Mouse (Mus musculus) urinary bladder, postnatal 4 days (tissue): ENCODE measurements around the gene Pptc7.
A peak's percentile ranks its signal among the peaks of the same experiment; 100 is the strongest.

Source experiments
- DNase-seq, 2 experiments: peaks; one replicate each; pipeline ENCODE4 v3.0.0; 2021 to 2022; ENCODE audit warnings: low spot score in 2 of 2

Pptc7 gene

DNA sequence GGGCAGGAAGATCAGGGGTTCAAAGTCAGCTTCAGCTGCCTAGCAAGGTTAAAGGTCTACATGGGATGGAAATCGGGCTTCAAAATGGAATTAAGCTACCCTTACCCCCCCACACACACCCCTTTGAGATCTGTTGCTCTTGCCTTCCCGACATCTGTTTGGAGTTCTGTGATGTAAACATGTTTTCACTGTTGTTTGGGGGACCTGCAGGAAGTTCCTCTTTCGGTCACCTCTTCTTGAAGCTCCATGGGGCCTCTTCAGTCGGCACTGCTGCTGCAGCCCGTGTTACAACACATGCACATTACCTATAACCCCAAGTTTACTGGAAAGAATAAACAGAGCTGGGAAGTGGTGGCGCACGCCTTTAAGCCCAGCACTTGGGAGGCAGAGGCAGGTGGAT lies 17.0 kb upstream of the Pptc7 start:
- DNase-seq, result no peak

DNA sequence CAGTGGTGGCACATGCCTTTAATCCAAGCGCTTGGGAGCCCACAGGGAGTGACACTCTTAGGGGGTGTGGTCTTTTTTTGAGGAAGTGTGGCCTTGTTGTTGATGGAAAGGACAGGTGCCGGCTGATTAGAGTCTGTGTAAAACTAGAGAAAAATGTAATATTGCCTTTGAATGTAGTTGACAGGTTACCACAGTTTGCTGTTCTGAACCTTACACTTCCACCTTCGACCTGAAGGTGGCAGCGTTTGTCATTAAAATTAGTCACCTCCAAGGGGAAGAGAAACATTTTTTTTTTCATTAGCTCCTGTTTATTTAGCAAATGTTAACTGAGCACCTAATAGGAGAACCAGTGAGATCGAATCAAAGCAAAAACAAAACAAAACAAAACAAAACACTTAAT lies 16.3 kb upstream of the Pptc7 start:
- peak; percentile 40 to 71 for DNase-seq

DNA sequence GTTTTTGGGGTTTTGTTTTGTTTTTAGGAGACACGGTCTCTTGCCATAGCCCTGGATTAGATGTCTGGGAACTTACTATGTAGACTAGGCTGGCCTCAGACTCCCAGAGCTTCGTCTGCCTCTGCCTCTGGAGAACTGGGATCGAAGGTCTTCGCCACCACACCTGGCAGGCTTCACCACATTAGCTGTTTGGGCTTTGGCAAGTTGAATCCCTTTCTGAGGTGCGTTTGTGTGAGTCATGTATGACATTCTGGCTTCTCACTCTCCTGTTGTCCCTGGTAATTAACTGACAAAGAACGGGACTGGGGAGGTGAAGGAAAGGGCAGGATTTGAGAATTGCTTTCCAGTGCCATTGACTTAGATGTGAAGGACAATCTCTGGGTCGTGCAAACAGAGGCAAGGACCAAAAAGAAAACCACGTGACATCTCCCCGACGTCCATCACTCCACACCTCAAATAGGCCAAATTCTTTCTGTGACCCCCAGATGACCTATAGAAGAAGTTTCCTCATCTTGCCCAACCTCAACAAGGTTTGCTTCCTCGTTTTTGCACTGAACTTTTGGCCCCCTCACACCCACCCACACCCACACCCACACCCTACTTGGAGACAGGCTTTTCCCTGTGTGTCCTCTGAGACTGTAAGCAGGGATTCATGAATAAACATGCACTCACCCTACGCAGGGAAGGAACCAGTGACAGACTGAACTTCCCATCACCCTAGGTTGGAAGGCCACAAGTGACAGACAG lies 15.1 kb upstream of the Pptc7 start:
- no peak for DNase-seq

DNA sequence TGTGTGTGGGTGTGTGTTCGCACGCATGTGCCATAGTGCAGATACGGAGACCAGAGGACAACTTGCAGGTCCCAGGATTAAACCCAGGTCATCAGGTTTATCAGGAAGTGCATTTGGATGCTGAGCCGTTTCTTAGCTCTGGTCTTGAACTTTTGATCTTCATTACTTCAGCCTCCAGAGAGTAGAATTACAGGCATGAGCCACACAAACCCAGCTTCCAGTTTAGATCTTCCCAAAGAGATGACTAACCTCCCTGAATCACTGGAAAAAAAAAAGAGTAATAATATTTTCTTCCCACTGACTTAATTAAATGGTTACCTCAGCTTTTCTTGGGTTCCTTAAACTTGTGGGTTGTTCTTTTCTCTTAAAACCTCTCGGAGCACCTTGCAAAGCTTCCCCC lies 11.3 kb upstream of the Pptc7 start:
- DNase-seq, result no peak

DNA sequence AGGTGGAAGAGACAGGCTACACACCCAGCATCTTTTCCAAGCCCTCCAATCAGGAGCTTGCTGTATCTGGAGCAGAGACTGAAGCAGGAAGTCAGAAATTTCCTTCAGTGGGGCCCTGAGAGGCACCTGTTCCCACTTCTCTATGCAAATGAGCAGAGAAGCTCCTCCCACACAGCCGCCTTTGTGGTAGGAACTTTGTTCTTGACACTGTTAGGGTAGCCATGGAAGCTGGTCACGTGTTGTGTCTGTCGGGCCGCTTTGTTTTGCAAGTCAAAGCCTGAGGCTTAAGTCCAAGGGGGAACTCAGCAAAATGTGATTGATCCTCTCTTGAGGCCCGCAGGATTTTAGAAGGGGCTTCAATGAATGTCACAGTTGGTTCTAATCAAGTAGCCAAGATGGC lies 9.4 kb upstream of the Pptc7 start:
- no peak for DNase-seq

DNA sequence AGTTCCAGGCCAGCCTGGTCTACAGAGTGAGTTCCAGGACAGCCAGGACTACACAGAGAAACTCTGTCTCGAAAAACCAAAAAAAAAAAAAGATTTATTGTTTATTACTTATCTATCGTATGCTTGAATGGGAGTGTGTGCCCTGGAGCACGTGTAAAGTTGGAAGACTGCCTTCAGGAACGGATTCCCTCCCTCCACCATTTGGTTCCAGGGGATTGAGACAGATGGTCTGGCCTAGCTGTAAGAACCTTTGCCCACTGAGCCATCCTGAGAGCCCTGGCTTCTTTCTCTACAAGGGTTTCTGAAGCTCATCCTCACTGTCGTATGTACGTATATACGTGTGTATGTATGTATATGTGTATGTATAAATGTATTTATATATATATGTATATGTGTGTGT lies 5.2 kb upstream of the Pptc7 start:
- DNase-seq, result no peak

DNA sequence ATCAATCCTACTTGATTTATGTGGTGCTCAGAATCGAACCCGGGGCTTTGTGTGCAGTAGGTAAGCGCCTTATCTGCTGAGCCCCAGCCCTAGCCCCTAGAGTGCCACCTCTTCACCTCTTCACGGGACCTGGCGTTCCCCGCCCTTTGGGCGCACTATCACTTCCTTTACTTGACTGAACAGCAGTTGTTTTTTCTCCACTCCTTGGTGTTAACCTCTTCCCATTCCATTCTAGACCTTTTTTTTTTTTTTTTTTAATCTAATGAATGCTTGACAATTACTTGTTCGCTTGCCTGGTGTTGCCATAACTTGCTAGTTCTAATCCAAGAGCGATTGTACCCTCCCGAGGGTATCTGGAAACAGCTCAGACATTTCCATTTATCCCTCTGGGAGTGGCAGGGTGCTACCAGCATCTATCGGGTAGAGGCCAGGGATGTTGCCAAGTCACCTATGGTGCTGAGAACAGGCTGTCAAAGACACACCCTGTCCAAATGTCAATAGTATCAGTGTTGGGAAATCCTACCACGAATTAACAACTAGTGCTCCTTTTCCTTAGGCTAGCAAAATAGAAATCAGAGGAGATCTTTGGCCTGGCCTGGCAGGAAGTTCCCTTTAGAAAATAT lies 4.3 kb upstream of the Pptc7 start:
- no peak for DNase-seq

DNA sequence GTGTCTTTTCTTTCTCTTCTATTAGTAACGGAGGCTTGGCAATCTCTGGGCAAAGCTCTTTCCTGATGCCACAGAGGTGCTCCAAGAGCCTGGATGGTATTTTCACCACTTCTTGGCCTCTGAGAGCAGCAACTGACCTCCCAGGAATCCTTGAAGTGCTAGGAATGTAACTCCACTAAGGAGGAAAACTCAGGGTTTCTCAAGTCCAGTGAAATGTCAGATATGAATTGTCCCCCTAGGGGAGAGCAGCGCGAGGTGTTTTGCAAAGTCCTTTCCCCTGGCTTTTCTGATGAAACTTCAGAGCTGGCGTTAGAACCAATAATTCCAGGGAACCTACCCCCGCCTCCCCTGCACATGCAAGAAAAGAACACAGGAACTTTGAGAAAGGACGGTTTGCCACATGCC lies 3.7 kb upstream of the Pptc7 start:
- DNase-seq, result no peak

DNA sequence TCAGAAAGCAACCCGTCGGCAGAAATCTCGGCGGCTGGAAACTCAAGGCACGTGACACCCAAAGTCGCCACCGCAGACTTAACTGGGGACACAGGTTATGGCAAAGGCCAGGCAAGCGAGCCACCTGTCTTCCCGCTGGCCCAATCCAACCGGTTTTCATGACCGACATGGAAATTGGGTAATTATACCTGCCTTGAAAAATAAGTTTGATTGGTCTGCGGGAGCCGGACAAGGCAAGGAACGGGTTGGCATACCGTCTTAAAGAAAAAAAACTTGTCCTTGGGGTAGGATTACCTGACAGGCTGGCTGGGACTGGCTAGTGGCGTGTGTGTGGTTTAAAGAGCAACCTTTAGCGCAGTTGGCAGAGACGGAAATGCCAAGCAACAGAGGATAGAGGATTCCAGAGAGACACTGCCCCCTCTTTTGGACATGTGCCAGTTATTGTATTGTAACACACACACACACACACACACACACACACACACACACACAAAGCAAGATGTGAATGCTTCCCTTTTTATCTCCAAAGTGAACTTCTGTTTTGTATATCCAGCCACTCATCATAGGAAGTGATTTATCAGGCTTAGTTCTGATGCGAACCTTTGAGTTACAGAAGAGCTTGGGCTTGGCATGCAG lies 3.2 kb upstream of the Pptc7 start:
- DNase-seq, result peak; percentile 42 to 67

DNA sequence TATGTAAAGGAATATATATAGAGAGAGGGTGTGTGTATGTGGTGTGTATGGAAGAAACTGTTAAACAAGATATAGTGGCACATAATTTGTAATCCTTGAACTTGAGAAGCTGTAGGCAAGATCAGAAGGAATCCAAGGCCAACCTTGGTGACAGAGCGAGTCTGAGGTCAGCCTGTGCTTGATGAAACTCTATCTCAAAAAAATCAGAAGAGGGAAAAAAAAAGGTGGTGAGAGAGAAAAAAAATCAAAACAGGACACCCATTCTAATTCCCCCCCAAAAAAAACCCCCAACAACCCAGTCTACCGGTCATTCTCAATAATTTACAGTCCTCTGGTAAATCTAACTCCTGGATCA lies 360 bp upstream of the Pptc7 start:
- no peak for DNase-seq

DNA sequence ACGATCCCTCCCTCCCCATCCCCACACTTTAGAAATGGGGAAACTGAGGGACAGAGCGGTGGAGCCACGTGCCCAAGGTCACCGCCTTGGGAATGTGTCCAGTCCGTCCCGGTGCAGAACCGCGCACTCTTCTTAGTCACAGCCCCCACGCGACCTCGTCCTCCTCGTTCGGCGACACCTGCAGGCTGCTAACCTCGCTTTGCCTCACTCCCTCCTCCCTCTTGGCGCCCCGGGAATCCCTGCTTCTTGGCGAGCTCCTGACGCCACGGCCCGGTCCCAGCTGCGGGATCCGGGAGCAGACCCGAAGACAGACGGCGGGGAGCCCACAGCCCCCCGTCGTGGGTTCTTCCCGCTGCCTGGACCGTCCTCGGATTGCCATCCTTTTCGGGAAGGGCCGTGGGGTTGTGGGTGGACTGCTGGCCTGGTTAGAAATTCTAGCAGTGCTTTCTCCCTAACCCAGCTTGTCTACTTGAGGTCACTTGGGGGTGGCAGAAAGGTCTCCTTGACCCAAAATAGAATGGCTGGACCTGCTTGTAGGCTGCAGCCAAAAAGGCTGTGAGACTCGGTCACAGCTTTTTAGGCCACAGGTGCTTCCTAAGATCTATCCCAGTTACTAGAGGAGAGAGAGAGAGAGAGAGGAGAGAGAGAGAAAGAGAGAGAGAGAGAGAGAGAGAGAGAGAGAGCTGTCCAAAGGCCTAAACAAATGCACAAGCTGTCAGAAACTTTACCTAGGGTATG lies 1.0 kb downstream of the Pptc7 start:
- peak in 1 of 2 experiments; percentile 35 for DNase-seq

DNA sequence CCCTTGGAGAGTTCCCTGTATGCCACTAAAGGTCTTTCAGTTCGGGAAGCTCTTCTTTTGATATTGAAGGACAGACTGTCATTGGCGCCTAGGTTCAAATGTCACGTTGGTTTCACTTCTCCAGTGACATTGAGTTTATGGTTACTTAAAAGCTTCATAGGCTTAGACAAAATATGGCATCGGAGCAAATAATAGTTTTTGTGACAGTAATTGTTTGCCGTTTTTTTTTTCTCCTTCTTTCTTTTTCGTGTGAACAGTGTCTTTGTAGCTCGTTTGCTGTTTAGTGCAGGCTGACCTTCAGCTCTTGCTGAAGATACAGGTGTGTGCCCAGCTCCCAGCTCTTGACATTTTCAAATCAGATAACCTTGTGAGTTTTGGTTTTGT lies 1.6 kb downstream of the Pptc7 start:
- no peak for DNase-seq

DNA sequence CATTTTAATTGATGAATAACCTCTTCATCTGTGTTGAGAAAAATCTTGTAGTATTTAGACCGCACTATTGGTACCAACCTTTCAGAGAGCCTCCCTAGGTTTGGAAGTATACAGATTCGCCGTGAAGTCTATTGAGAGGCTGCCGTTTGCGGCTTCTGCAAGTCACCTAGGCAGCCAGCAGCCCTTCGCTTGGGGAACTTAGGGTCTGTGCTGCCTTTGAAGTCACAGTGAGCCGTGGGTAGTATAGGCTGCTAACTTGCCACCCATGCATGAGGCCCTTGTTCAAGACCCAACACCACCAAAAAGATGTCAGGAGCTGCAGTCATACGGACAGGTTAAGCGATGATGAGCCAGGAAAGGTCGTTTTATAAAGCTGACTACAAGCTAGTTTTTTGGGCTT lies 2.0 kb downstream of the Pptc7 start:
- no peak for DNase-seq

DNA sequence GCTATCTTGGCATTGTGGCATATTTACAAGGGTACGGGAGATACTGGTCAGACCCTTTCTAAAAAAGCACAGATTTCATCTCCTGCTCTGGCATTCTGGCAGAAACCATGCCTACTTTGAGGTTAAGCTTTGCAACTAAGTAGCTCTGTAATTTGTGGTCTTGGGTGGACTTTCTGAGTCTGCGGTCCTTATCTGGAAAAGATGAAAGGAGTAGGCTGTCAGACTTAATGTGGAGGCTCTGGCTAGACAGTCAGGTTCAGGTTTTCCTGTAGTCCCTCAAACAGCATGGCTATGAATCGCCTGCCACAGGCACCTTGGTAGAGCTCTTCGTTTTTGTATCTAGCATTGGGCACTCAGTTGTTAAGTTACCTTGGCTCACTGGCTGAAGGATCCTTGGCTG lies 2.9 kb downstream of the Pptc7 start:
- no peak for DNase-seq

DNA sequence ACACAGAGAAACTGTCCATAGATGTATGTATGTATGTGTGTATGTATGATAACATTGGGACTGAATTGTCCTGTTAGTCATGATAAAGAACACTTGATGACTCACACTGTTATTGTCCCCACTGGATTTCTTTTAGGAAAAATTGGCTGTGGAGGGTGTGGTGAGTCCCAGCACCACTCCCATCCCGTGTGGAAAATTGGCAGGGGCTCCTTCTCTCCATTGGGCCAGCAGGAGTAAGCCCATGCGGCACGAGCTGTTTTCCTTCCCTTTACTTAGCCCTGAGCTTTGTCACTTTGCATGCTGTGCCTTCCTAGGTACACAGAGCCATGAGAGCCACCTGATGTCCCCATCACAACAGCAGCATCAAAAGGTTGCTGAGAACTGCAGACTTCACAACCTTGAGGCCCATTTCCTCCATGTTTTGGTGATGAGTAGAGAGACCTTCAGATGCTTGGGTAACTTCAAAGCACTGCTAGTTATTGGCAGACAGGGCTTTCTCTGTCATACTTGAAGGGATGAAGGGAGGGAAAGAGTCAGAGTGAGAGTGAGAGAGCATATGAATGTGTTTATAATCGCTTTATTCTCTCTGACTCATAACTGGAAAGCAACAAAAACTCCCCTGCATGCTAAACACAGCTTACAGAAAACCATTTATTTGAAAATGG lies 4.1 kb downstream of the Pptc7 start:
- DNase-seq, result no peak

DNA sequence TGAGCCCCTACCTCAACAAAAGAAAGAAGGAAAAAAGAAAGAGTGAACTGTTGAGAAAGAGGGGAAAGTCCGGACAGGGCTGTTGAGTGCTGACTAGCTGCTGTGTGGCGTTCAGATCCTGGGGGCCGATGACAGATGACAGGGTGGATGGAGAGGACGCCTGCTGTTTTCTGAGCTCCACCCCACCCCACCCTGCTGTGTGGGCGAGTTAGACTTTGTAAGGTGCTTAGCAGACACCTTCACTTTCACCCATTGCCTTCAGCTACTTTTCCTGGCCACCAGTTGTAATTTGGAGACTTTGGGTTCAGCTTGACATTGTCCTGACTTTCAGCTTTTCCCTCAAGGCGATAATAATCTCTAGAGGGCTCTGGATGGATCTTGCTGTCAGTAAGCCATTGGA lies 7.0 kb downstream of the Pptc7 start:
- no peak for DNase-seq

DNA sequence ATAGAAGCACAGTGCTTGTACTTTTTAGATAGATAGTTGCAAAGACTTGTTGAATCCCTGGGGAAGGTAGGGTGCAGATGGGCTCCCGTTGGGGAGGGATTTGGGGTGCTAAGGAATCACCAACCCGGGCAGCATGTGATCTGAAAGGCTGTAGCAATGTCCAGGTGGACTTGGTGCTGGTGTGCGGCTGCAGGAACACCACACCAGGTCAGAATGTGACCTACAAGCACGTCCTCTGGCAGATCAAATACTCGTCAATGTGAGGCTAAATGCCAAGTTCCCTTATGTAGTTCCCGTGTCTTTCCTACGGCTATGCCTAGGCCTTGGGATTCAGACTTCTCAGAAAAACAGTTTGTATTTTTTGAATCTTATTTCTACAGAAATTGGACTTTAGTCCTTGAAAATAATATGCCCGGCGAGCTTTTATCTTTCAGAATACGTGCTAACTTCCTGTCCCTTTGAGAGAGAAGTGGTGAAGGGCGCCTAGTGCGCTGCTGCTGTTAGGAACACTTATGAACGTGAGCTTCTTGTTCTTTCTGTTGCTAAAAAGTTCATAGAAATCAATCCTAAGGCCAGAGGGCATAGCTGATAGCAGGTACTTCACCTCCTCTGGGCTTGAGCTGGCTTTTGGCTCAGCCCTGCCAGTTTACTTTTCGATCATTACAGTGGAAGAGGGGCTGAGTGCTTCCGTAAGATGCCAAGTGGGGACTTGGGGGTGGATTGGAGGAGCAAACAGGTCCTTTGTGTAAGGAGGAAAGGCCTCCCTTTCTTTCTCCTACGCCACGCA lies 7.6 kb downstream of the Pptc7 start:
- no peak for DNase-seq

DNA sequence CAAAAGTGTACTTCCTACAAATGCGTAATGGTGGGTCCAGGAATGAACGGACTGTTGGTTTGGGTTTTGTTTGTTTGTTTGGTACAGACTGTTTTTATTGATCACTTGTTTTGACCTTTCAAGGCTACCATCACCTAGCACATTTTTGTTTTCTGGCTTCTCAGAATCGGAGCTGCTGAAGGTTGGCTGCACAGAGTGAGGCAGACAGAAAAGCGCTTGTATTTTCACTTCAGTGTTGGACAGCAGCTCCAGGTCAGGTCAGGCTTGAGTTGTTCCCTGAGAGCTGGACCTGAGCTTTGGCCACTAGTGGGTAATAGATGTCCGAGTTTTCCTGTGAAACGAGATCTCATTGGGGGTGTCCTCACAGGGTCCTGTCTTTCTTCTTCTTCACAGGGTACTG lies 9.0 kb downstream of the Pptc7 start:
- no peak for DNase-seq

DNA sequence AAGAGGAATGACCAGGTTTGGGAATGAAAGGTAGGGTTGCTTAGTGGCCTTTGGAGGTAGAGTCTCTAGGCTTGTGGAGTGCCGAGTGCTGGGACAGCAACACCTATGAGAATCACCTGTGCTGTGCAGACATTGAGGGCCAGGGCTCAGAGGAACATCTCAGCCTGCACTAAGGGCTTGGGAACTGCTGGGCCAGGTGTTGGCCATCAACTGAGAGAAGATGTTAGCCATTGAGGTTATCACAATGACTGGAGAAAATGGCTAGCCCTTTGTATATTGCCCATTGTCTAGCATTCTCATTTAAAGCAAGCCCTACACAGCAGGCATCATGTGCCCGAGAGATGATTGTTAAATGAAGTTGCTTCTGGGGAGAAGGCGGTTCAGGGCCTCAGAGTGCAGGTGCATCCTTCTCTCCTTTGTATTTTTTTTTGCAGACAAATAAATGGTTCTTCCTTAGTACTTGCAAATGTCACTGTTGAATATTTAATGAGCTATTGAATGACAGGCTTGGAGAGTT lies 10.1 kb downstream of the Pptc7 start:
- DNase-seq, result no peak

DNA sequence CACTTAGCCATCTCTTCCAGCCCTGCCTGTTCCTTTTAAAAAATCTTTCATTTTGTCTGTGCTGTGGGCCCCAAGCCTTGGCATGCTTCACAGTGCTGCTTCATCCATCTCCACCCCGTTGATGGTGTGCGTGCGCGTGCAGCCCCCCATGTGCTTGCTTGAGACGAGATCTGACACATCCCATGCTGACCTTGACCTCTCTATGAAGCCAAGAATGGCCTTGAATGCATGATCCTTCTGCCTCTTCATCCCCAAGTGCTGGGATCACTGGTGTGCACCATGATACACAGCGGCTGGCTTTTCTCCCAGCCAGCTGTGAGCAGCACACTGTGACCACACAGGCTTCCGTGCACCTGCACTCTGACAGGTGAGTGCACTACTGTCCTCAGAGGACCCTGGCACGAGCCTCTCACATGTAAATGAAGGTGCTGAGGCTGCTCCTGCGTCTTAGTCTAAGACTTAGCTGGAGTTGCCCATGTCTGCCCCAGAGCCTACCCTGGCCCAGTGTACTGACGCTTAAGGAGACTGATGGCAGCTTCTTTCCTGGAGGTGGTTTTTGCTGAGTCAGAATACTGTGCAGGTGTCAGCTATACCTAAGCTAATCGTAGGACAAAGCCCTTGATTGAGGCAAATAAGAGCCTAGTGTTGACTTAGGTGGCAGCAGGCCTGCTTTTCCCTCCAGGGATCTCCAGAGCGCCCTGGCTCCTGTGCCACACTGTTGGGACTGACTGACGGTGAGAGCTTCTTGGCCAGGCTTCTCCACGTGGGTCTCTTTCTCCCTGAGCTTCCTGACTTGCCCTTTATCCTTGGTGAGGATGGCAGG lies 11.2 kb downstream of the Pptc7 start:
- no peak for DNase-seq
